Mouse (Mus musculus) G1E (cell line): ENCODE measurements at regions not wholly inside any gene's neighbourhood (a gene's known extent, or its start where the extent isn't known, plus 50 kb on each side); places are given as distances from the start of the nearest gene placed in this dataset.

Experiments used
- CTCF ChIP-seq: IDR thresholded peaks from 2 replicates; pipeline ENCODE4 v1.5.1; 2012; ENCODE audit warnings: low read depth, low read length, inconsistent platforms, mixed read lengths
- GATA1 ChIP-seq: IDR thresholded peaks from 2 replicates; pipeline ENCODE4 v1.6.1; 2012; ENCODE audit warnings: borderline replicate concordance, low read length, inconsistent platforms, mixed read lengths
- GATA2 ChIP-seq: IDR thresholded peaks from 2 replicates; pipeline ENCODE4 v1.6.1; 2012; ENCODE audit warnings: low read depth, low read length, inconsistent platforms, borderline replicate concordance
- POLR2AphosphoS5 ChIP-seq: IDR thresholded peaks from 2 replicates; pipeline ENCODE4 v1.6.1; 2012; ENCODE audit warnings: low read depth, low read length, inconsistent platforms; ENCODE audit not compliant: insufficient replicate concordance
- TAL1 ChIP-seq: conservative IDR thresholded peaks from 2 replicates; pipeline ENCODE4 v1.6.1; 2012; ENCODE audit warnings: low read depth, low read length, inconsistent platforms, mixed read lengths

DNA sequence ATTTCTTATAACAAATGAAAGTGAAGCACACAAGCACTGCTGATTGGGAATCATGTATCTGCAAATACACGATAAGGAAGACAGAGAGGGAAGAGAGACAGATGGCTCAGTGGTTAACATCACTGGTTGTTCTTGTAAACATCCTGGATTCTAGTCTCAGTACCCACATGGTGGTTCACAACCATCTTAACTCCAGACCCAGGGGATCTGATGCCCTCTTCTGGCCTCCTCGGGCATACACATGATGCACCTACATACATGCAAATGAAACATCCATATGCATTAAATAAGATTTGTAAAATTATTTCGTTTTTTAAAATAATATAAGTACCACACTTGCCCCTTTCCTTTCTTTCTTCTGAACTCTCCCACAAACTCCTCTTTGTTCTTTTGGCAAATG, 106.4 kb upstream of the Gm10181 start:
- TF ChIP-seq GATA1 = no peak
- TF ChIP-seq POLR2AphosphoS5 = no peak
- TF ChIP-seq TAL1 = no peak
- no peak for TF ChIP-seq CTCF
- no peak for TF ChIP-seq GATA2
